Comparison of ENCODE assay signal across 27 mouse cellular contexts in genomic region chrX:11523791-11524190, GRCm38 (mm10).
DNase-seq lines count a peak whose midpoint lies in the region; ATAC-seq lines count a peak whose summit lies in the region.
"Had no signal": no experiment of that assay in that cellular context is flagged by ENCODE, and none has a peak within 500 bp of the region (broad histone marks: within the 10 kb centered on the region; RNA-seq: fewer than 3 reads in every experiment).

No protein-coding gene starts in this region.

- peak; percentile 44 for DNase-seq in heart, adult 11 months
- peak; percentile 9 for DNase-seq in kidney, postnatal 10 days
- DNase-seq in kidney, adult 11 months: no peak
- peak; percentile 44 for DNase-seq in mesoderm, embryonic 11.5 days (ENCODE audit: low read depth, low spot score)
- peak; percentile 4 for DNase-seq in skeletal muscle tissue, adult 2 months (ENCODE audit: low read depth, low spot score)
- DNase-seq in lung, postnatal 4 days: no peak
- DNase-seq in layer of hippocampus, postnatal 25 days (ENCODE audit: extremely low spot score in 1 of 2, low spot score in 1 of 2): no peak
- DNase-seq: adrenal gland, postnatal 10 days; cerebellum, adult 8-10 months; cerebellum, postnatal 25 days; kidney, postnatal 25 days; layer of hippocampus, postnatal 36 days; liver, embryonic 13.5 days; lung, adult 2 months; lung, postnatal 10 days; thymus, adult 18-20 months; thymus, postnatal 25 days had no signal

- no peak overlapping the region for H3K27ac ChIP-seq in heart, embryonic 12.5 days (ENCODE audit: poor library complexity, severe bottlenecking)
- H3K27ac ChIP-seq: heart, embryonic 15.5 days; limb, embryonic 10.5 days; limb, embryonic 15.5 days; liver, embryonic 13.5 days; stomach, postnatal 0 days had no signal

- no peak overlapping the region for H3K9ac ChIP-seq in heart, embryonic 12.5 days
- H3K9ac ChIP-seq: heart, embryonic 15.5 days; limb, embryonic 15.5 days; liver, embryonic 13.5 days had no signal

- no peak for ATAC-seq in heart, embryonic 12.5 days (ENCODE audit: insufficient number of reproducible peaks, low FRiP score)
- ATAC-seq: forebrain, embryonic 14.5 days; hindbrain, embryonic 16.5 days; midbrain, embryonic 16.5 days had no signal

- H3K4me2 ChIP-seq in heart, embryonic 12.5 days: no peak overlapping the region
- H3K4me2 ChIP-seq: heart, embryonic 15.5 days; limb, embryonic 15.5 days; liver, embryonic 13.5 days; midbrain, embryonic 11.5 days had no signal

- no peaks in the 10 kb centered on the region for H3K4me1 ChIP-seq in heart, embryonic 12.5 days (replicated peaks)
- H3K4me1 ChIP-seq: heart, embryonic 15.5 days; limb, embryonic 15.5 days; liver, embryonic 13.5 days had no signal

- no peak overlapping the region for H3K4me3 ChIP-seq in heart, embryonic 12.5 days
- H3K4me3 ChIP-seq: heart, embryonic 15.5 days; limb, embryonic 10.5 days; limb, embryonic 15.5 days; liver, embryonic 13.5 days had no signal

- H3K9me3 ChIP-seq in heart, embryonic 12.5 days (replicated peaks): no peaks in the 10 kb centered on the region
- H3K9me3 ChIP-seq: G1E; heart, embryonic 15.5 days; limb, embryonic 10.5 days; limb, embryonic 15.5 days; liver, embryonic 13.5 days had no signal

- peaks cover 15% of the 10 kb centered on the region; the same call in 1 of the 2 replicates for H3K27me3 ChIP-seq in heart, embryonic 12.5 days (replicated peaks)
- H3K27me3 ChIP-seq: liver, embryonic 13.5 days had no signal

- 33% methylated on average over 4 of the region's 4 CpGs for WGBS in heart, embryonic 12.5 days

- H3K36me3 ChIP-seq in heart, embryonic 12.5 days: no peaks in the 10 kb centered on the region
- H3K36me3 ChIP-seq: G1E; heart, embryonic 15.5 days; limb, embryonic 10.5 days; limb, embryonic 15.5 days; liver, embryonic 13.5 days had no signal

Comparison
In these comparisons a context has a peak if more than half of its experiments do, and no peak if none do; other contexts are left out.
1. DNase-seq: peak in heart, adult 11 months (single experiment), kidney, postnatal 10 days (single experiment), mesoderm, embryonic 11.5 days (single experiment) and skeletal muscle tissue, adult 2 months (single experiment); none in kidney, adult 11 months (single experiment), lung, postnatal 4 days (0 of 2) and layer of hippocampus, postnatal 25 days (0 of 2).